Mouse (Mus musculus): ENCODE data around the gene Acp7.
"Not testable (repeated sequence)": the region's sequence is repeated elsewhere in the genome, so short reads cannot be mapped to it uniquely, and the experiment has no call there.

The Acp7 gene

GRCm38 (mm10) chr7:28631073-28631472, at the start of gene Acp7:
Gene Acp7 (minus strand): TSS chr7:28631332.
- no peak for DNase-seq

- no peak for DNase-seq
Measured at GRCm38 (mm10) chr7:28677624-28678023, 46.5 kb upstream of the Acp7 start.

- DNase-seq = no peak
Measured at GRCm38 (mm10) chr7:28676811-28677541, 45.8 kb upstream of the Acp7 start.

- DNase-seq = no peak
Measured at GRCm38 (mm10) chr7:28675746-28676145, 44.6 kb upstream of the Acp7 start.

- DNase-seq = no peak
Measured at GRCm38 (mm10) chr7:28674994-28675393, 43.9 kb upstream of the Acp7 start.

GRCm38 (mm10) chr7:28672786-28673185, 41.7 kb upstream of the Acp7 start:
- DNase-seq = not testable (repeated sequence)

GRCm38 (mm10) chr7:28672276-28672675, 41.1 kb upstream of the Acp7 start:
- no peak for DNase-seq

- DNase-seq = peak in 1 of 2 experiments; percentile 43
Measured at GRCm38 (mm10) chr7:28671172-28671571, 40.0 kb upstream of the Acp7 start.

- no peak for DNase-seq
Measured at GRCm38 (mm10) chr7:28665620-28666579, 34.8 kb upstream of the Acp7 start.

- no peak for DNase-seq
Measured at GRCm38 (mm10) chr7:28656430-28656829, 25.3 kb upstream of the Acp7 start.

GRCm38 (mm10) chr7:28651157-28651556, 20.0 kb upstream of the Acp7 start:
- no peak for DNase-seq

- DNase-seq = no peak
Measured at GRCm38 (mm10) chr7:28647016-28647415, 15.9 kb upstream of the Acp7 start.

GRCm38 (mm10) chr7:28645947-28646475, 14.9 kb upstream of the Acp7 start:
- DNase-seq = no peak

- DNase-seq = no peak
Measured at GRCm38 (mm10) chr7:28645366-28645765, 14.2 kb upstream of the Acp7 start.

- no peak for DNase-seq
Measured at GRCm38 (mm10) chr7:28641546-28641945, 10.4 kb upstream of the Acp7 start.

GRCm38 (mm10) chr7:28637511-28637910, 6.4 kb upstream of the Acp7 start:
- no peak for DNase-seq

- no peak for DNase-seq
Measured at GRCm38 (mm10) chr7:28634128-28634527, 3.0 kb upstream of the Acp7 start.

- DNase-seq = no peak
Measured at GRCm38 (mm10) chr7:28624791-28625190, 6.3 kb downstream of the Acp7 start.

- DNase-seq = no peak
Measured at GRCm38 (mm10) chr7:28619098-28619715, 11.9 kb downstream of the Acp7 start.

- DNase-seq = no peak
Measured at GRCm38 (mm10) chr7:28605951-28606350, 25.2 kb downstream of the Acp7 start.

- DNase-seq = not testable (repeated sequence)
Measured at GRCm38 (mm10) chr7:28603788-28604187, 27.3 kb downstream of the Acp7 start.

- DNase-seq = no peak
Measured at GRCm38 (mm10) chr7:28603136-28603535, 28.0 kb downstream of the Acp7 start.

- no peak for DNase-seq
Measured at GRCm38 (mm10) chr7:28601668-28602067, 29.5 kb downstream of the Acp7 start.
